Mouse (Mus musculus) liver, adult 2 months (tissue): ENCODE results near the gene Jhy. TPM values are rescaled to one million over a fixed set of nuclear protein-coding genes. Genes with fewer than 3 reads are reported as not detected.

Experiments used
- DNase-seq: peaks from one replicate; pipeline ENCODE4 v3.0.0-alpha.2; 2011; ENCODE audit warnings: low read depth, low spot score; ENCODE audit errors: extremely low read depth
- H3K27ac ChIP-seq: fragments of 200-500 bp; replicated peaks from 2 replicates; pipeline ENCODE4 v1.5.1; 2012; ENCODE audit warnings: low read depth, mild to moderate bottlenecking, control low read depth, inconsistent platforms, low read length; ENCODE audit not compliant: insufficient read depth
- H3K27me3 ChIP-seq: fragments of 200-500 bp; 2 replicates; pipeline ENCODE4 v1.6.1; 2012; ENCODE audit warnings: mild to moderate bottlenecking, moderate library complexity, low read length, inconsistent platforms; ENCODE audit not compliant: control insufficient read depth, insufficient read depth
- H3K36me3 ChIP-seq: fragments of 200-500 bp; 2 replicates; pipeline ENCODE4 v1.6.1; 2012; ENCODE audit warnings: low read length, inconsistent platforms; ENCODE audit not compliant: control insufficient read depth, insufficient read depth
- H3K4me1 ChIP-seq: fragments of 200-500 bp; 2 replicates; pipeline ENCODE4 v1.6.1; 2011; ENCODE audit warnings: low read length; ENCODE audit not compliant: control insufficient read depth, insufficient read depth
- H3K4me3 ChIP-seq: fragments of 200-500 bp; 2 replicates; pipeline ENCODE4 v1.5.1; 2011; ENCODE audit warnings: low read depth, mild to moderate bottlenecking, control low read depth, low read length, moderate library complexity; ENCODE audit not compliant: insufficient read depth
- H3K79me2 ChIP-seq: fragments of 200-500 bp; 2 replicates; pipeline ENCODE4 v1.6.1; 2012; ENCODE audit warnings: inconsistent platforms, mild to moderate bottlenecking, low read length, moderate library complexity; ENCODE audit not compliant: control insufficient read depth, insufficient read depth
- H3K9ac ChIP-seq: fragments of 200-500 bp; 2 replicates; pipeline ENCODE4 v1.6.1; 2012; ENCODE audit warnings: low read depth, mild to moderate bottlenecking, control low read depth, inconsistent platforms, low read length
- CTCF ChIP-seq: fragments of 200-500 bp; IDR thresholded peaks from 2 replicates; pipeline ENCODE4 v1.5.1; 2011; ENCODE audit warnings: low read depth, low read length, control low read depth
- POLR2A ChIP-seq: fragments of 200-500 bp; IDR thresholded peaks from 2 replicates; pipeline ENCODE4 v1.6.1; 2011; ENCODE audit warnings: low read length, control low read depth; ENCODE audit not compliant: insufficient read depth; ENCODE audit errors: extremely low read depth
- WGBS: fragments of 180-500 bp; shearing (Covaris S2); methylation state at CpG from one replicate; pipeline ENCODE4 v1.1.7; 2018; 5-methylcytosine and 5-hydroxymethylcytosine counted together
- polyA plus RNA-seq: library from polyadenylated mRNA; depleted of rRNA; stranded (reverse); fragments of >200 nt; gene quantifications from 2 replicates; pipeline ENCODE4 v1.2.3, GENCODE M21; 2012
- total RNA-seq: library from RNA; depleted of rRNA; stranded (reverse); fragments of >200 nt; gene quantifications from 2 replicates; pipeline ENCODE4 v1.2.3, GENCODE M21; 2014

Jhy gene
- total and polyA plus RNA-seq, 2 experiments = not detected

- no peak overlapping the region for H3K4me3 ChIP-seq
- TF ChIP-seq CTCF = no peak
- TF ChIP-seq POLR2A = no peak
These were observed 85.5 kb downstream of the Jhy start for GRCm38 (mm10) chr9:40878291-40878945.

DNA sequence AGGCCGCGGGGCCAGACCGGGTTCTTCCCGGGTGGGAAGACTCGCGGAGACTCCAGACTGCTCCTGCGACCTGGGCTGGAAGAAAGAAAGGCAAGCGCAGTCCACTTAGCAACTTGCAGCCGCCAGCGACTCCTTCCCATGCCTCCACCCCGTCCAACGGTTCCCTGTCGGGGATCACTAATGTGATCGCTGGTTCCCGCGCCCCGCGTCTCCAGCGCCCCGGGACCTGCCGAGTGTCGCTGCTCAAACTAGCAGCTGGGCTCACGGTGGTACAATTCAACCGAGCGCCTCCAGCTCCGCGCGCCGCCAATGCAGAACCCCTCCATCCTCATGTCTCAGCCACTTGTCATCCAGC, 86.1 kb downstream of the Jhy start:
- Histone ChIP-seq H3K36me3 (no peaks in the 10 kb centered on the region), H3K9ac (no peak overlapping the region), H3K4me3 (no peak overlapping the region; the same call in 1 of the 2 replicates), H3K4me1 (no peaks in the 10 kb centered on the region), H3K79me2 (no peaks in the 10 kb centered on the region), H3K27me3 (peaks cover 31% of the 10 kb centered on the region), H3K27ac (no peak overlapping the region)
- 1% methylated on average over 29 of the region's 29 CpGs for WGBS
- TF ChIP-seq CTCF = no peak
- TF ChIP-seq POLR2A = no peak
- DNase-seq = no peak

More at GRCm38 (mm10) chr9:40878291-40878945, 85.5 kb downstream of the Jhy start:
- Histone ChIP-seq H3K79me2 (no peaks in the 10 kb centered on the region), H3K9ac (no peak overlapping the region), H3K27me3 (peaks cover 29% of the 10 kb centered on the region), H3K27ac (no peak overlapping the region), H3K36me3 (no peaks in the 10 kb centered on the region), H3K4me1 (no peaks in the 10 kb centered on the region)
- WGBS = 3% methylated on average over 32 of the region's 32 CpGs
- DNase-seq = no peak

- Histone ChIP-seq H3K27me3 (peaks cover 31% of the 10 kb centered on the region), H3K4me3 (no peak overlapping the region; the same call in 1 of the 2 replicates), H3K9ac (no peak overlapping the region), H3K4me1 (no peaks in the 10 kb centered on the region), H3K27ac (no peak overlapping the region), H3K36me3 (no peaks in the 10 kb centered on the region), H3K79me2 (no peaks in the 10 kb centered on the region)
- no peak for TF ChIP-seq POLR2A
- no peak for TF ChIP-seq CTCF
- WGBS = 3% methylated on average over 42 of the region's 42 CpGs
- DNase-seq = no peak
These were observed 86.6 kb downstream of the Jhy start for GRCm38 (mm10) chr9:40877146-40877880.

DNA sequence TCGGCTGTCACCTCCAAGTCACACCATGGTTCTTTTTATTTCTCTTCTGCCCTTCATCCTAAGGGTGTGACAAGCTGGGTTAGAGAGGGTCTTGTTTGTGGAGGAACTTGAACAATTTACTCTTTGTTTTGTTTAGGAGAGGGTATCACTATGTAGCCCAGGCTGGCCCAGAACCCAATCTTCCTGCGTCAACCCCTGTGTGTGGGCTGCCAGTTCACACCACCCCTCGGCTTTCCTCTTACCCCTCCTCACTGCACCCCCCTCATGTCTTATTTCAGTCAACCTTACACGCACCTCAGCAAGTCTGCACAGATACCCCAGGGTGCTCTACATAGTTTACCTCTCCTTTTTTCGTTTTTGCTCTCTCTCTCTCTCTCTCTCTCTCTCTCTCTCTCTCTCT, 87.2 kb downstream of the Jhy start:
- Histone ChIP-seq H3K4me3 (no peak overlapping the region), H3K27me3 (peaks cover 36% of the 10 kb centered on the region), H3K27ac (no peak overlapping the region), H3K79me2 (no peaks in the 10 kb centered on the region), H3K4me1 (no peaks in the 10 kb centered on the region), H3K36me3 (no peaks in the 10 kb centered on the region), H3K9ac (no peak overlapping the region)
- DNase-seq = no peak
- whole genome bisulfite sequencing = 13% methylated on average over 5 of the region's 5 CpGs
- no peak for TF ChIP-seq CTCF
- TF ChIP-seq POLR2A = no peak

GRCm38 (mm10) chr9:40876164-40876563, 87.8 kb downstream of the Jhy start:
- H3K27me3 ChIP-seq = peaks cover 36% of the 10 kb centered on the region
- no peak overlapping the region for H3K27ac ChIP-seq
- no peak overlapping the region for H3K4me3 ChIP-seq
- H3K36me3 ChIP-seq = no peaks in the 10 kb centered on the region
- H3K79me2 ChIP-seq = no peaks in the 10 kb centered on the region
- TF ChIP-seq CTCF = no peak
- no peak for TF ChIP-seq POLR2A
- H3K9ac ChIP-seq = no peak overlapping the region
- WGBS = 4% methylated on average over 29 of the region's 29 CpGs
- H3K4me1 ChIP-seq = no peaks in the 10 kb centered on the region
- no peak for DNase-seq

DNA sequence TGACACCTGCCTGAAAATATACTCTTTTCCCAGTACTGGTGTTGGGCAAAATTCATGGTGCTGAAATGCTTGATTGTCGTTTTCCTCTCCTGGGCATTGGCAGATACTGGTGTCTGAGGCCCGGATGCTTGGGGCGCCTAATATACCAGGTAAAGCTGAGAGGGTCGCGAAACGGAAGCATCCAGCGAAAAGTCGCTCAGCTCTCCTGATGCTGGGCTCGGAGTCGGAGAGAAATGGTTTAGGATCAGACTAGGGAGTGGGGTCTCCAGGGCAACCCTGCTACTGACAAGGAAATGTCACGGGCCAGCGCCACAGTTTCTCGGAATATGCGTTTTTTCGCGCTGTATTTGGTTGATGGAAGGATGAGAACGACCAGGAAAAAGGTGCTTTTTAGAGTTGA, 88.5 kb downstream of the Jhy start:
- no peaks in the 10 kb centered on the region for H3K36me3 ChIP-seq
- TF ChIP-seq POLR2A = no peak
- H3K27me3 ChIP-seq = peaks cover 38% of the 10 kb centered on the region

More for the DNA sequence above, 88.5 kb downstream of the Jhy start:
- Histone ChIP-seq H3K79me2 (no peaks in the 10 kb centered on the region), H3K4me3 (no peak overlapping the region), H3K27ac (no peak overlapping the region), H3K4me1 (no peaks in the 10 kb centered on the region), H3K9ac (no peak overlapping the region)
- no peak for DNase-seq
- WGBS = 5% methylated on average over 17 of the region's 17 CpGs
